Mouse (Mus musculus) cerebral cortex, adult 2 months (tissue): ENCODE data around the gene Arntl.

Source experiments
- WGBS: fragments of 180-500 bp; shearing (Covaris S2); methylation state at CpG from one replicate; pipeline ENCODE4 v1.1.7; 2018; 5-methylcytosine and 5-hydroxymethylcytosine counted together

The Arntl gene

GRCm38 (mm10) chr7:113206644-113207470 is at the start of gene Arntl:
Arntl (plus strand) TSS chr7:113207465.
- under 1% methylated on average over 52 of the region's 52 CpGs for WGBS

GRCm38 (mm10) chr7:113161077-113161698 is 46.1 kb upstream of the Arntl start:
- WGBS = 58% methylated on average over 8 of the region's 8 CpGs

GRCm38 (mm10) chr7:113164719-113165118 is 42.5 kb upstream of the Arntl start:
- 49% methylated on average over 4 of the region's 4 CpGs for WGBS

- 41% methylated on average over 8 of the region's 8 CpGs for WGBS
Measured at GRCm38 (mm10) chr7:113167092-113167491, 40.2 kb upstream of the Arntl start.

- 50% methylated on average over 8 of the region's 8 CpGs for WGBS
Measured at GRCm38 (mm10) chr7:113168609-113169008, 38.7 kb upstream of the Arntl start.

GRCm38 (mm10) chr7:113172425-113172824 is 34.8 kb upstream of the Arntl start:
- 61% methylated on average over 2 of the region's 2 CpGs for WGBS

GRCm38 (mm10) chr7:113175481-113175880 is 31.8 kb upstream of the Arntl start:
- WGBS = 70% methylated on average over 4 of the region's 4 CpGs

- WGBS = 91% methylated on average over 6 of the region's 6 CpGs
Measured at GRCm38 (mm10) chr7:113178073-113178472, 29.2 kb upstream of the Arntl start.

- WGBS = 84% methylated on average over 8 of the region's 8 CpGs
Measured at GRCm38 (mm10) chr7:113183787-113184186, 23.5 kb upstream of the Arntl start.

- WGBS = 71% methylated on average over 10 of the region's 10 CpGs
Measured at GRCm38 (mm10) chr7:113186041-113186800, 21.0 kb upstream of the Arntl start.

GRCm38 (mm10) chr7:113188091-113188490 is 19.2 kb upstream of the Arntl start:
- WGBS = 44% methylated on average over 2 of the region's 2 CpGs

- WGBS = 75% methylated on average over 9 of the region's 9 CpGs
Measured at GRCm38 (mm10) chr7:113188566-113188965, 18.7 kb upstream of the Arntl start.

GRCm38 (mm10) chr7:113191787-113192186 is 15.5 kb upstream of the Arntl start:
- WGBS = 68% methylated on average over 1 of the region's 1 CpGs

GRCm38 (mm10) chr7:113192714-113193365 is 14.4 kb upstream of the Arntl start:
- 71% methylated on average over 8 of the region's 8 CpGs for WGBS

- WGBS = 43% methylated on average over 2 of the region's 2 CpGs
Measured at GRCm38 (mm10) chr7:113195271-113195670, 12.0 kb upstream of the Arntl start.

- WGBS = 89% methylated on average over 3 of the region's 3 CpGs
Measured at GRCm38 (mm10) chr7:113196171-113196570, 11.1 kb upstream of the Arntl start.

GRCm38 (mm10) chr7:113197161-113197775 is 10.0 kb upstream of the Arntl start:
- WGBS = 59% methylated on average over 10 of the region's 10 CpGs

- 49% methylated on average over 3 of the region's 3 CpGs for WGBS
Measured at GRCm38 (mm10) chr7:113201584-113201983, 5.7 kb upstream of the Arntl start.

- under 1% methylated on average over 94 of the region's 98 CpGs for WGBS
Measured at GRCm38 (mm10) chr7:113207471-113208387, 464 bp downstream of the Arntl start.

- whole genome bisulfite sequencing = 4% methylated on average over 19 of the region's 19 CpGs
Measured at GRCm38 (mm10) chr7:113208388-113208753, 1.1 kb downstream of the Arntl start.
